Mouse (Mus musculus): ENCODE measurements around the gene Coa6.

DNA sequence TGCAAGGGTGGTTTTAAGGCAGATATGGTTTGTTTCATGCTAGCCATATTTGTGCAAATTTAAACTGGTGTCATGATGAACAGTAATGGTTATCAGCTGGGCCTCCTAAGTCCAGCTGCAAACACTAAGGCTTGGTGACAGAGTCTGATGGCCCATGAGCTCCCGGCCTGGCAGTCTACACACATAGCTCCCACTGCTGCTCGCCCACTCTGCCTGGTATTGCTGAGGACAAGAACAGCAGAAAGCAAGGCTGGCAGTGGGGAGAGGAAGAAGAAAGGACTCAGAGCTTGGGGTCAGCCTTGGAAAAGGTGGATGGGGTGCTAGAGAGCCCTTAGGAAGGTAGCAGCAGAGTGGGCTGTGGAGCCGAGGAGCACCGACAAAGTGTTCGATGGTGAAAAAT lies 7.3 kb downstream of the Coa6 start:
- TF ChIP-seq CTCF (IDR thresholded peaks at IDR 0.05; ENCODE audit: borderline replicate concordance, extremely low read depth, insufficient read depth, insufficient read length) = no peak
- no peak for TF ChIP-seq POLR2A (IDR thresholded peaks at IDR 0.05; ENCODE audit: borderline replicate concordance, extremely low read depth, insufficient read depth, insufficient read length, poor library complexity, severe bottlenecking)
